Mouse (Mus musculus): Measurements from ENCODE around the gene Abl1.

GRCm38 (mm10) chr2:31653971-31654853 lies 34.0 kb upstream of the Abl1 start:
- TF ChIP-seq CTCF (IDR thresholded peaks at IDR 0.05; ENCODE audit: insufficient read depth, low read length) (no peak), POLR2A (IDR thresholded peaks at IDR 0.05; ENCODE audit: borderline replicate concordance, extremely low read depth, low read depth, low read length) (no peak)
